ENCODE assay signal across 9 mouse cellular contexts in genomic region chr6:136938331-136939126, GRCm38 (mm10). TPM values are rescaled to one million over a fixed set of nuclear protein-coding genes. Genes with fewer than 3 reads are reported as not detected.
A peak's percentile ranks its signal among the peaks of the same experiment; 100 is the strongest.
DNase-seq lines count a peak whose midpoint lies in the region; ATAC-seq and TF ChIP-seq lines count a peak whose summit lies in the region.
"Had no signal": no experiment of that assay in that cellular context is flagged by ENCODE, and none has a peak within 500 bp of the region (broad histone marks: within the 10 kb centered on the region; RNA-seq: fewer than 3 reads in every experiment).

No protein-coding gene starts in this region.

- 72% methylated on average over 18 of the region's 18 CpGs for WGBS in limb, embryonic 14.5 days
- WGBS in limb, embryonic 10.5 days, result 78% methylated on average over 18 of the region's 18 CpGs
- WGBS in hindbrain, embryonic 11.5 days, result 86% methylated on average over 18 of the region's 18 CpGs
- 77% methylated on average over 18 of the region's 18 CpGs for WGBS in hindbrain, postnatal 0 days

- H3K4me3 ChIP-seq in limb, embryonic 14.5 days (replicated peaks; ENCODE audit: low read length), result no peak overlapping the region
- H3K4me3 ChIP-seq in limb, embryonic 10.5 days, result no peak overlapping the region
- no peak overlapping the region for H3K4me3 ChIP-seq in hindbrain, embryonic 11.5 days (ENCODE audit: low read depth, low read length)
- no peak overlapping the region for H3K4me3 ChIP-seq in hindbrain, postnatal 0 days (ENCODE audit: low read length)
- H3K4me3 ChIP-seq: hindbrain, embryonic 15.5 days had no signal

- ATAC-seq in limb, embryonic 14.5 days (ENCODE audit: low FRiP score, low read depth), result no peak
- ATAC-seq in hindbrain, embryonic 11.5 days (ENCODE audit: low FRiP score), result no peak
- ATAC-seq in hindbrain, postnatal 0 days, result no peak

- no peak overlapping the region for H3K27ac ChIP-seq in limb, embryonic 14.5 days (replicated peaks; ENCODE audit: low read depth, low read length)
- no peak overlapping the region for H3K27ac ChIP-seq in limb, embryonic 10.5 days
- no peak overlapping the region for H3K27ac ChIP-seq in hindbrain, embryonic 11.5 days (ENCODE audit: low read depth, low read length)
- no peak overlapping the region for H3K27ac ChIP-seq in hindbrain, postnatal 0 days
- H3K27ac ChIP-seq: hindbrain, embryonic 15.5 days had no signal

- no peak for TF ChIP-seq POLR2A in limb, embryonic 14.5 days (IDR thresholded peaks at IDR 0.05; ENCODE audit: borderline replicate concordance, extremely low read depth, insufficient read depth, insufficient read length)

- intact Hi-C loops in heart, postnatal 14 days (cut with DNase I), result no loop called here

- H3K9ac ChIP-seq in limb, embryonic 14.5 days (ENCODE audit: low read depth, low read length, severe bottlenecking), result no peak overlapping the region
- no peak overlapping the region for H3K9ac ChIP-seq in hindbrain, embryonic 11.5 days (ENCODE audit: low read depth, low read length)
- no peak overlapping the region for H3K9ac ChIP-seq in hindbrain, postnatal 0 days (replicated peaks; ENCODE audit: low read length)
- H3K9ac ChIP-seq: hindbrain, embryonic 15.5 days had no signal

- no peaks in the 10 kb centered on the region for H3K27me3 ChIP-seq in limb, embryonic 14.5 days (ENCODE audit: control insufficient read depth, insufficient read depth, low read length)
- H3K27me3 ChIP-seq in limb, embryonic 10.5 days (ENCODE audit: low read depth, poor library complexity, severe bottlenecking), result no peaks in the 10 kb centered on the region
- H3K27me3 ChIP-seq in splenic B cell, adult 2 months (ENCODE audit: control insufficient read depth, insufficient read depth, low read length, poor library complexity, severe bottlenecking), result no peaks in the 10 kb centered on the region
- H3K27me3 ChIP-seq in hindbrain, embryonic 11.5 days (ENCODE audit: control insufficient read depth, insufficient read depth, low read length), result no peaks in the 10 kb centered on the region
- H3K27me3 ChIP-seq in hindbrain, postnatal 0 days (ENCODE audit: insufficient read depth, low read length), result no peaks in the 10 kb centered on the region
- H3K27me3 ChIP-seq: hindbrain, embryonic 15.5 days had no signal

- no peak overlapping the region for H3K4me2 ChIP-seq in limb, embryonic 14.5 days (replicated peaks; ENCODE audit: low read depth, low read length, severe bottlenecking)
- H3K4me2 ChIP-seq in hindbrain, embryonic 11.5 days (replicated peaks; ENCODE audit: low read depth, low read length), result no peak overlapping the region
- H3K4me2 ChIP-seq in hindbrain, postnatal 0 days (ENCODE audit: low read depth, low read length), result no peak overlapping the region
- H3K4me2 ChIP-seq: hindbrain, embryonic 15.5 days had no signal

- peaks cover 30% of the 10 kb centered on the region for H3K4me1 ChIP-seq in limb, embryonic 14.5 days (ENCODE audit: control insufficient read depth, insufficient read depth, low read length)
- peaks cover 43% of the 10 kb centered on the region for H3K4me1 ChIP-seq in limb, embryonic 10.5 days
- H3K4me1 ChIP-seq in hindbrain, embryonic 11.5 days (replicated peaks; ENCODE audit: control insufficient read depth, insufficient read depth, low read length), result no peaks in the 10 kb centered on the region
- no peaks in the 10 kb centered on the region for H3K4me1 ChIP-seq in hindbrain, postnatal 0 days (ENCODE audit: insufficient read depth, low read length)
- H3K4me1 ChIP-seq: hindbrain, embryonic 15.5 days had no signal

- no peaks in the 10 kb centered on the region for H3K9me3 ChIP-seq in limb, embryonic 14.5 days (ENCODE audit: control insufficient read depth, low read length)
- H3K9me3 ChIP-seq in limb, embryonic 10.5 days (replicated peaks), result no peaks in the 10 kb centered on the region
- H3K9me3 ChIP-seq in hindbrain, embryonic 11.5 days (ENCODE audit: control insufficient read depth, low read length), result no peaks in the 10 kb centered on the region
- no peaks in the 10 kb centered on the region for H3K9me3 ChIP-seq in hindbrain, postnatal 0 days (ENCODE audit: low read length)
- H3K9me3 ChIP-seq: hindbrain, embryonic 15.5 days had no signal

- no peak for TF ChIP-seq CTCF in hindbrain, postnatal 0 days (IDR thresholded peaks at IDR 0.05; ENCODE audit: low read depth)

- H3K36me3 ChIP-seq in limb, embryonic 14.5 days (ENCODE audit: control insufficient read depth, insufficient read depth, low read length), result no peaks in the 10 kb centered on the region
- no peaks in the 10 kb centered on the region for H3K36me3 ChIP-seq in limb, embryonic 10.5 days
- H3K36me3 ChIP-seq in splenic B cell, adult 2 months (ENCODE audit: control insufficient read depth, insufficient read depth, low read length, poor library complexity, severe bottlenecking), result peaks cover 8% of the 10 kb centered on the region
- no peaks in the 10 kb centered on the region for H3K36me3 ChIP-seq in hindbrain, embryonic 11.5 days (ENCODE audit: control insufficient read depth, insufficient read depth, low read length)
- no peaks in the 10 kb centered on the region for H3K36me3 ChIP-seq in hindbrain, postnatal 0 days (ENCODE audit: insufficient read depth, low read length)
- H3K36me3 ChIP-seq: hindbrain, embryonic 15.5 days had no signal

- DNase-seq in limb, embryonic 14.5 days (ENCODE audit: low spot score), result peak; percentile 24
- DNase-seq in limb, embryonic 10.5 days (ENCODE audit: low spot score), result no peak
- peak; percentile 47 for DNase-seq in adrenal gland, postnatal 14 days
- peak; percentile 31 to 43 for DNase-seq in heart, postnatal 14 days
- peak; percentile 56 for DNase-seq in splenic B cell, adult 2 months (ENCODE audit: low read depth, low spot score)
- no peak for DNase-seq in hindbrain, embryonic 11.5 days (ENCODE audit: low spot score)
- DNase-seq in hindbrain, postnatal 0 days (ENCODE audit: low spot score), result no peak
- no peak for DNase-seq in frontal cortex, postnatal 10 days (ENCODE audit: low spot score in 2 of 2)

RNA-seq across cellular contexts. Expression of gene Arhgdib, which starts 3.2 kb away (rescaled TPM):
- polyA plus RNA-seq in limb, embryonic 14.5 days (2012; rRNA removed), result 104 TPM in 2 replicates
- polyA plus RNA-seq in limb, embryonic 14.5 days (2014; fragmentation: Nextera tagmentation; extraction: Ambion mirVana), result 147 and 149 TPM in 2 replicates
- 30.2 and 32.5 TPM in 2 replicates for polyA plus RNA-seq in limb, embryonic 10.5 days (2016; fragmentation: Nextera tagmentation; extraction: Ambion mirVana)
- total RNA-seq in adrenal gland, postnatal 14 days (2021), result 24.4 and 62.7 TPM in 2 replicates
- total RNA-seq in heart, postnatal 14 days (2021), result 10 to 100 TPM; 36.9 to 45.4 TPM
- 34.2 and 37.3 TPM in 2 replicates for polyA plus RNA-seq in hindbrain, embryonic 11.5 days (2014; fragmentation: Nextera tagmentation; extraction: Ambion mirVana)
- total RNA-seq in hindbrain, postnatal 0 days (2014; rRNA removed), result 7.2 and 12.8 TPM in 2 replicates
- 17.3 and 18.8 TPM in 2 replicates for polyA plus RNA-seq in hindbrain, postnatal 0 days (2015; fragmentation: Nextera tagmentation; extraction: Ambion mirVana)

RNA-seq across cellular contexts. Expression of gene Pde6h, which starts 14.9 kb away (rescaled TPM):
- 0.12 and 0.20 TPM in 2 replicates for polyA plus RNA-seq in limb, embryonic 14.5 days (2012; rRNA removed)
- polyA plus RNA-seq in limb, embryonic 14.5 days (2014; fragmentation: Nextera tagmentation; extraction: Ambion mirVana), result 0.23 TPM in 1 of 2 replicates, not detected in the other
- polyA plus RNA-seq in limb, embryonic 10.5 days (2016; fragmentation: Nextera tagmentation; extraction: Ambion mirVana), result not detected in 2 replicates
- total RNA-seq in adrenal gland, postnatal 14 days (2021), result 0.44 TPM in 1 of 2 replicates, not detected in the other
- under 1 TPM in 1 of 2 experiments, not detected in 1; 0.46 TPM for total RNA-seq in heart, postnatal 14 days (2021)
- not detected in 2 replicates for polyA plus RNA-seq in hindbrain, embryonic 11.5 days (2014; fragmentation: Nextera tagmentation; extraction: Ambion mirVana)
- total RNA-seq in hindbrain, postnatal 0 days (2014; rRNA removed), result not detected in 2 replicates
- polyA plus RNA-seq in hindbrain, postnatal 0 days (2015; fragmentation: Nextera tagmentation; extraction: Ambion mirVana), result 0.76 and 1.3 TPM in 2 replicates

RNA-seq across cellular contexts. Expression of gene Erp27, which starts 16.5 kb away (rescaled TPM):
- polyA plus RNA-seq in limb, embryonic 14.5 days (2012; rRNA removed), result 0.52 and 0.59 TPM in 2 replicates
- polyA plus RNA-seq in limb, embryonic 14.5 days (2014; fragmentation: Nextera tagmentation; extraction: Ambion mirVana), result 0.55 and 0.69 TPM in 2 replicates
- 0.15 TPM in 1 of 2 replicates, not detected in the other for polyA plus RNA-seq in limb, embryonic 10.5 days (2016; fragmentation: Nextera tagmentation; extraction: Ambion mirVana)
- total RNA-seq in adrenal gland, postnatal 14 days (2021), result 0.30 TPM in 1 of 2 replicates, not detected in the other
- total RNA-seq in heart, postnatal 14 days (2021), result under 1 TPM in 1 of 2 experiments, not detected in 1; 0.17 TPM
- 0.34 TPM in 1 of 2 replicates, not detected in the other for polyA plus RNA-seq in hindbrain, embryonic 11.5 days (2014; fragmentation: Nextera tagmentation; extraction: Ambion mirVana)
- not detected in 2 replicates for total RNA-seq in hindbrain, postnatal 0 days (2014; rRNA removed)
- polyA plus RNA-seq in hindbrain, postnatal 0 days (2015; fragmentation: Nextera tagmentation; extraction: Ambion mirVana), result not detected in 2 replicates
- polyA plus RNA-seq: hindbrain, embryonic 15.5 days had no signal

Comparison
In these comparisons a context has a peak if more than half of its experiments do, and no peak if none do; other contexts are left out.
1. DNase-seq: peak in limb, embryonic 14.5 days (single experiment), adrenal gland, postnatal 14 days (single experiment), heart, postnatal 14 days (2 of 2) and splenic B cell, adult 2 months (single experiment); none in limb, embryonic 10.5 days (single experiment), hindbrain, embryonic 11.5 days (single experiment), hindbrain, postnatal 0 days (single experiment) and frontal cortex, postnatal 10 days (0 of 2).